Mouse (Mus musculus) midbrain, postnatal 0 days (tissue): ENCODE measurements at regions not wholly inside any gene's neighbourhood (a gene's known extent, or its start where the extent isn't known, plus 50 kb on each side); places are given as distances from the start of the nearest gene placed in this dataset.
"Not testable (repeated sequence)": the region's sequence is repeated elsewhere in the genome, so short reads cannot be mapped to it uniquely, and the experiment has no call there.

ENCODE experiments used
- ATAC-seq: fragments of 200-750 bp; cut with Nextera tagmentation; 2 replicates; pipeline ENCODE4 v1.8.0; 2017; ENCODE audit warnings: moderate number of reproducible peaks, mild to moderate bottlenecking, moderate TSS enrichment, moderate library complexity; ENCODE audit not compliant: low FRiP score
- DNase-seq: peaks from one replicate; pipeline ENCODE4 v3.0.0-alpha.2; 2015; ENCODE audit warnings: low spot score
- H3K27ac ChIP-seq: fragments of 300-500 bp; sonication (generic); 2 replicates; pipeline ENCODE4 v1.5.1; 2014; ENCODE audit warnings: low read depth, mild to moderate bottlenecking, low read length, mixed read lengths
- H3K27me3 ChIP-seq: fragments of 300-500 bp; sonication (generic); 2 replicates; pipeline ENCODE4 v1.6.1; 2014; ENCODE audit warnings: low read length, control low read depth, mixed read lengths; ENCODE audit not compliant: insufficient read depth
- H3K36me3 ChIP-seq: fragments of 300-500 bp; sonication (generic); 2 replicates; pipeline ENCODE4 v1.6.1; 2014; ENCODE audit warnings: low read length, control low read depth, mixed read lengths; ENCODE audit not compliant: insufficient read depth
- H3K4me1 ChIP-seq: fragments of 300-500 bp; sonication (generic); 2 replicates; pipeline ENCODE4 v1.6.1; 2014; ENCODE audit warnings: mild to moderate bottlenecking, control low read depth, antibody characterized with exemption, low read length, mixed read lengths; ENCODE audit not compliant: insufficient read depth
- H3K4me2 ChIP-seq: fragments of 300-500 bp; sonication (generic); 2 replicates; pipeline ENCODE4 v1.6.1; 2014; ENCODE audit warnings: low read depth, mild to moderate bottlenecking, low read length, mixed read lengths; ENCODE audit not compliant: poor library complexity, severe bottlenecking
- H3K4me3 ChIP-seq: fragments of 300-500 bp; sonication (generic); 2 replicates; pipeline ENCODE4 v1.5.1; 2014; ENCODE audit warnings: low read depth, mild to moderate bottlenecking, low read length, moderate library complexity
- H3K9ac ChIP-seq: fragments of 300-500 bp; sonication (generic); replicated peaks from 2 replicates; pipeline ENCODE4 v1.6.1; 2014; ENCODE audit warnings: mild to moderate bottlenecking, low read length, moderate library complexity, mixed read lengths; ENCODE audit not compliant: poor library complexity, severe bottlenecking
- H3K9me3 ChIP-seq: fragments of 300-500 bp; sonication (generic); 2 replicates; pipeline ENCODE4 v1.6.1; 2016; ENCODE audit warnings: low read length, control low read depth
- WGBS: fragments of 180-500 bp; shearing (Covaris S2); extraction: QIAGEN DNeasy Blood & Tissue Kit; methylation state at CpG from one replicate; pipeline ENCODE4 v1.1.7; 2014; 5-methylcytosine and 5-hydroxymethylcytosine counted together

DNA sequence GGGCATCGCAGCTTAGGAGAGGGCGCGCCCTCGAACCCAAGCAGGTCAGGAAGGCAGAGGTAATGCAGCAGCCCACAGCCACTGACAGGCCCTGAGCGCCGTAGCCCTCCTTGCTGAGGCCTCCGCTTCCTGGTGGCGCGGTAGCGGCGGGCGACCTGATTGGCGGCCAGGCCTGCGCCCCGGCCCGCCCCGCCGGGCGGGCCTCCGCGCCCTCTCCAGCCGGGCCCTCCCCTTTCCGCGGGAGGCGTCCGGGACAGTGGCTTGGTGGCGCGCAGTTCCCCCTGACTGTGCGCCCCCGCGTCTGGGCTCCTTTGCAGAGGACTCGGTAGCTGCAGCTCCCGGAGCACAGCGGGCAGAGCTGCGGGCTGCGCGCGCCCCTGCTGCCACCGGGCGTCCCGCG is 242.1 kb downstream of the Gm21863 start:
- 3% methylated on average over 25 of the region's 42 CpGs for WGBS
- H3K27ac ChIP-seq, H3K9me3 ChIP-seq, H3K4me1 ChIP-seq, H3K9ac ChIP-seq, ATAC-seq, H3K36me3 ChIP-seq, H3K27me3 ChIP-seq: not testable (repeated sequence)
- Histone ChIP-seq H3K4me3 (peak overlapping the region; percentile 26), H3K4me2 (peak overlapping the region; percentile 12; the same call in 1 of the 2 replicates)
- peak; percentile 5 for DNase-seq

GRCm38 (mm10) chr12:20196905-20197304 is 242.6 kb downstream of the Gm21863 start:
- H3K4me3 ChIP-seq = peak overlapping the region; percentile 26; the same call in 1 of the 2 replicates
- H3K9ac ChIP-seq, H3K27me3 ChIP-seq, H3K4me1 ChIP-seq, H3K36me3 ChIP-seq, H3K9me3 ChIP-seq, ATAC-seq, H3K4me2 ChIP-seq, H3K27ac ChIP-seq, DNase-seq: not testable (repeated sequence)
- WGBS = 5% methylated on average over 24 of the region's 37 CpGs

- not testable (repeated sequence) for H3K4me2 ChIP-seq, H3K27me3 ChIP-seq, H3K4me1 ChIP-seq, DNase-seq, H3K4me3 ChIP-seq, ATAC-seq, H3K36me3 ChIP-seq, H3K27ac ChIP-seq, H3K9ac ChIP-seq
- WGBS = 41% methylated on average over 1 of the region's 1 CpGs
- peaks cover 24% of the 10 kb centered on the region for H3K9me3 ChIP-seq
These were observed 269.6 kb downstream of the Gm21863 start for GRCm38 (mm10) chr12:20223921-20224320.

DNA sequence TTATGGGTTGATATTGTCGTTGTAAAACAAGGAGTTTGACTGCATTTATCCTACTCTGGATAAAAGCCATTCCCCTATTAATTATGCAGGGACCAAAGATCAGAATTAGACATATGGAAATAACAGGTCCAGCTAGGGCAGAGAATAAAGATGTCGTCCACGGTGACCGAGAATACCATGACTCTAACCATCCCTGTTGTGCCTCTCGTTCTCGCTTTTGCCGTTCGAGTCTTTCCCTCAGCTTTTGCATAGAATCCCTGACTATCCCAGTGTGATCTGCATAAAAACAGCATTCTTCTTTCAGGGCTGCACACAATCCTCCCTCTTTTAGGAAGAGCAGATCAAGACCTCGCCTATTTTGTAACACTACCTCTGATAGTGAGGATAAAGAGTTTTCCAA is 272.5 kb downstream of the Gm21863 start:
- peaks cover 53% of the 10 kb centered on the region for H3K9me3 ChIP-seq
- ATAC-seq, H3K27ac ChIP-seq, H3K4me2 ChIP-seq, H3K9ac ChIP-seq, H3K4me1 ChIP-seq, H3K27me3 ChIP-seq, H3K36me3 ChIP-seq, H3K4me3 ChIP-seq: not testable (repeated sequence)
- peak; percentile 1 for DNase-seq
- 79% methylated on average over 9 of the region's 9 CpGs for WGBS

- H3K9me3 ChIP-seq = peaks cover 60% of the 10 kb centered on the region
- H3K4me3 ChIP-seq, DNase-seq, H3K27ac ChIP-seq, ATAC-seq, H3K9ac ChIP-seq, H3K27me3 ChIP-seq, H3K36me3 ChIP-seq, H3K4me1 ChIP-seq, H3K4me2 ChIP-seq: not testable (repeated sequence)
- WGBS = 74% methylated on average over 21 of the region's 21 CpGs
These were observed 273.3 kb downstream of the Gm21863 start for GRCm38 (mm10) chr12:20227427-20228160.

DNA sequence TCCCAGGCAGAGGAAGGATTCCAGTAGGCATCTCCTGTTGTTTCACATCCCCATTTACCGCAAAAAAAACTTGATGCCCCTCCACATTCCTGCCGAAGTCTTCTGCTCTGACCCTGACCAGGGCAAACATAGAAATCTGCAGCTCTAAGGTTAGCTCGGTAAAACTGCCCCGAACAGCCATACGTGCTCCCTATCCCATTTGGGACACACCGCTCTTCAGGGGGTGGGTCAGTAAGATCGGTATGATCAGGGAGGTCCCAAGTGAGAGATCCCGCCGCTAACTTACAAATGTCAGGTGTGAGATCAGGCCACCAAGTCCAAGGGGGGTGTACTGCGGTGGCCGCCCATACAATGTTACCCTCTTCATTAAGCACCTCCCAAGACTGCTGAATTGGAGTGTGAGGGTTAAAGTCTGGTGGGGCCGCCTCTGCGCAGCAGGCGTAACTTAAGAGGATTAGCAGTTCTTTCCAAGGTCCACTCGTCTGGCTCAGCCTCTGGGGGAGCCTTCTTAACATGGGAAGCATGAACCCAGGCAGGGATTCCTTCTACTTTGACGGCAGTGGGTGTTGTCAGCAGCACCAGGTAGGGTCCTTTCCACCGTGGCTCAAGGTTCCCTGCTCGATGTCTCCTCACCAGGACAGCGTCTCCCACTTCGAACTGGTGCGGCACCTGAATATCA is 274.2 kb downstream of the Gm21863 start:
- H3K9me3 ChIP-seq = peaks cover 69% of the 10 kb centered on the region
- not testable (repeated sequence) for H3K27ac ChIP-seq, H3K4me3 ChIP-seq, H3K9ac ChIP-seq, H3K27me3 ChIP-seq, H3K4me2 ChIP-seq, H3K4me1 ChIP-seq, H3K36me3 ChIP-seq
- ATAC-seq = peak; percentile 33; the same call in 1 of the 2 replicates
- 72% methylated on average over 21 of the region's 21 CpGs for WGBS
- peak; percentile 0 for DNase-seq

- not testable (repeated sequence) for ATAC-seq, H3K4me1 ChIP-seq, H3K27ac ChIP-seq, H3K27me3 ChIP-seq, DNase-seq, H3K9ac ChIP-seq, H3K4me3 ChIP-seq, H3K36me3 ChIP-seq, H3K4me2 ChIP-seq
- peaks cover 77% of the 10 kb centered on the region for H3K9me3 ChIP-seq
- WGBS = 76% methylated on average over 8 of the region's 8 CpGs
These were observed 275.1 kb downstream of the Gm21863 start for GRCm38 (mm10) chr12:20229441-20229840.
